Mouse (Mus musculus): ENCODE measurements around the gene Ano9.

Ano9 gene

DNA sequence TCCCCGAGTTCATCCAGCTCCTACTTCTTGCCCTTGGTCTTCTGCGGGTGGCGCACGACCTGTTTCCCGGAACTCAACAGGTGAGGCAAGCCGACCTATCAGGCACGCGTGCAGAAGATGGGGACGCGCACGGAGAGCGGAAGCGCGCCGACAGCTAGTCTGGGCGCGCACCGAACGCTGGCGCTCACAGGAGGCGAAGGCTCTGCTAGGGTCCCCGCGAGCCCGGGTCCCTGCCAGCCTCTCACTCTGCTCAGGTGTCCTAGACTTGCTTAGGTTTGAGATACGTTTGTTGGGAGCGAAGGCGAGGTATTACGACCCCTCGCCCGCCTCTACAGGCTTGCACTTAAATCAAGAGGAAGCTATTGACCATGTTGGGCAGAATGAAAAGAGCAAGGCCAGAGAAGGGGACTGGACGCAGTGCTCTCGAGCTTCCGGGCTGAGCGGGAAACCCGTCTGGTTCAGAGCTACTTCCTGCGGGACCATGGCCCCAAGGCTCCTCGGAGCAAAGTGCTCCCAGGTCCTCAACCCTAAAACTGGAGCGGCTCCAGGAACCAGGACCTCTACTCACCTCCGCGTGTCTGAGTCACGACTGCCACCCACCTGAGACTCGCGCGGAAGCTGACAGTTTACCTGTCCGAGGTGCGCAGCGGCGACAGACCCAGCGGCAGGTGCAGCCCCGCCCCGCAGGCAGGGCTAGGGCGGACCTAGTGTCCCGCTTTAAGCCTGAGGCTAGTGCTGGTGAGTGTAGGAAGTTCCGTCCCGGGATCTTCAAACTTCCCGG lies 17.5 kb downstream of the Ano9 start, which contains the start of gene Sigirr:
Sigirr (minus strand) TSS at position 662 of the 781 bp plus-strand sequence.
- peak; percentile 66 for DNase-seq (ENCODE audit: low spot score)

- DNase-seq (ENCODE audit: low spot score): no peak
Measured at GRCm38 (mm10) chr7:141097177-141097576, 20.4 kb downstream of the Ano9 start.

DNA sequence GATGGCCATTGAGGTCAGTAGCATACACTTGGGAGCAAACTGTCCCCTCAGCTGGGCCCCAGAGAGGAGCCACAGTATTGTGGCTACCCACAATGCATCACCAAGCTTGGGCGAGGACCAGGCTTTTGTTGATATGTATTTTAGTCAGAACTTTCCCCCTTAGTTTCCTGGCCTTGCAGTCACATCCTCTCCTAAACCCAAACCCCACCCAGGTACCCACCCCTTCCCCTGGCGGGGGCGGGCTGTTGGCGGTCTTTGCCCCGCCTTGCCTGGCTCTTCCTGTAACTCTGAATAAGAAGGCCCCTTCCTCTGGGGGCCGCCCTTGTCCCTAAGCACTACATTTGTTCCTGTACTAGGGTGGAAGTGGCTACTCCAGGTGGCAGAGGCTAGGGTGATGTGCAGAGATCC lies 21.0 kb downstream of the Ano9 start:
- no peak for DNase-seq (ENCODE audit: low spot score)

- DNase-seq (ENCODE audit: low spot score): no peak
Measured at GRCm38 (mm10) chr7:141096021-141096420, 21.6 kb downstream of the Ano9 start.

GRCm38 (mm10) chr7:141094487-141095205 lies 23.0 kb downstream of the Ano9 start:
- no peak for DNase-seq (ENCODE audit: low spot score)

DNA sequence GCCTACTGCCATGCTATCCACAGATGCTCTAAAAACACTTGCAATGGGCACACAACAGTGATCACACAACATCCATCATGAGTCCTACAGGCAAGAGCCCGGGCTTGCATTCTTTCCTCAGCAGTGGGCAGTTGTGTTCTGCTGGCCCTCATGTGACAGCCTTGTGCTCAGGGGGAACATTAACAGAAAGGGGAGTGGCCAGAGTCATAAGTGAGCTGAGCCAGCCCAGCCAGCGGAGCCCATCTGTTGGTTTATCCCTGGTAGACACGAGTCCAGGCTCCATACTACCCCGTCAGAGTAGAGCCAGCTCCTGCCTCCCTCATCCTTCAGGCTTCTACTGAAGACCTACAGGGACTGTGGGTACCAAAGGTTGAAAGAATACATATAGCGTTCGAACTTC lies 23.7 kb downstream of the Ano9 start:
- no peak for DNase-seq (ENCODE audit: low spot score)

GRCm38 (mm10) chr7:141092051-141092735 lies 25.4 kb downstream of the Ano9 start:
- peak; percentile 88 for DNase-seq (ENCODE audit: low spot score)

DNA sequence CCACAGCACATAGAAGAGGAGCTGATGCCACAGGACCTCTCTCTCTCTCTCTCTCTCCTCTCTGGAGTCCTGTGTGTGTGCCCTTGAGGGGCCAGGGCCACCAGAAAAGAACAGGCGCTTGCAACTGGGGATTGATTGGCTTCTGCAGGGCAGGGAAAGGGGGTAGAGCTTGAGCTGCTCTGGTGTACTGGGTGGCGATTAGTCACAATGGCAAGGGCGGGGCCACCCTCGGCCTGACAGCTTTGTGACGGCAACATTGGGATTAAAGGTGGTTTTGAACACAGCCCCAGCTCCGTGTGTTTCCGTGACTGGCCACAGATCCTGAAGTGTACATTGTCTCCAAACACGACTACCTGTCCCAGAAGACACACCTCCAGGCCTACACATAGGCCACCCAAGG lies 27.4 kb downstream of the Ano9 start:
- no peak for DNase-seq (ENCODE audit: low spot score)

- DNase-seq (ENCODE audit: low spot score): no peak
Measured at GRCm38 (mm10) chr7:141088473-141088872, 29.1 kb downstream of the Ano9 start.

GRCm38 (mm10) chr7:141087894-141088293 lies 29.7 kb downstream of the Ano9 start:
- DNase-seq (ENCODE audit: low spot score): no peak

DNA sequence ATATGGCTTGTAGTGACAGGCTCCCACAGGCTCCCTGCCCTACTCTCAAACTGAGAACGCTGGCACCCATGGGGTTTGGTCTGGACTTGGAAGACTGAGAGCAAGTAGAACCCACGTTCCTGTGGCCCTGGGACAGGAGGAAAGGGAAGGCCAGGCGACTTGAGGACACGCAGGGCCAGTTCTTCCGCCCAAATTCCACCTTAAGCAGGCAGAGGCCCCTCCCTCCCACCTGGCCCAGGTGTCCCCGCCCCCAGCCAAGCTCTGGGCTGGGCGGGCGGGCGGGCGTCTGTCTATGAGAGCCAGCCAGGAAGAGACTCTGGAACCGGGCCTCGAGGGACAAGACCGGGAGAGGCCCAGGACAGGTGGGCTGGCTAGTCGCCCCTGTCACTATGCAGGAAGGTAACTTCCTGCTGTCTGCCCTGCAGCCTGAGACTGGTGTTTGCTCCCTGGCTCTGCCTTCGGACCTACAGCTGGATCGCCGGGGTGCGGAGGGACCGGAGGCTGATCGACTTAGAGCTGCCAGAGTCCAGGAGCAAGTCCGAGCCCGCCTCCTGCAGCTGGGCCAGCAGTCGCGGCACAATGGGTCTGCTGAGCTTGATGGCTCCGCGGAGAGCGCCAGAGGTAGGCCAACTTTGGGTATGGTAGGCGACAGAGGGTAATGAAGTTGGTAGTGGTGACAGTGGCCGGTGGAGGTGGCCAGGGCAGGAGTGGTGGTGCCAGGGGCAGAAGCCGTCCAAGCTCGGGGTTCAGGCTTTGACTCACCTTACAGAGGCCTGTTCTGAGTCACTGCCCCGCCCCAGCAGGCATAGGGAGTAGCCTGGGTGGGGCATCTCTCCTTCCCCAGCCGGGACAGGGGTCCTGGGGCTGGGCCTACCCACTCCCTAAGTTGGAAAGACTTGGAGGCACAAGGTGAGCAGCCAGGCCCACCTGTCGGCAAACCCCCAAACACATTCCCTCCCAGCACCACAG lies 37.8 kb downstream of the Ano9 start:
- DNase-seq (ENCODE audit: low spot score): peak; percentile 74

GRCm38 (mm10) chr7:141078876-141079275 lies 38.7 kb downstream of the Ano9 start:
- peak; percentile 74 for DNase-seq (ENCODE audit: low spot score)

DNA sequence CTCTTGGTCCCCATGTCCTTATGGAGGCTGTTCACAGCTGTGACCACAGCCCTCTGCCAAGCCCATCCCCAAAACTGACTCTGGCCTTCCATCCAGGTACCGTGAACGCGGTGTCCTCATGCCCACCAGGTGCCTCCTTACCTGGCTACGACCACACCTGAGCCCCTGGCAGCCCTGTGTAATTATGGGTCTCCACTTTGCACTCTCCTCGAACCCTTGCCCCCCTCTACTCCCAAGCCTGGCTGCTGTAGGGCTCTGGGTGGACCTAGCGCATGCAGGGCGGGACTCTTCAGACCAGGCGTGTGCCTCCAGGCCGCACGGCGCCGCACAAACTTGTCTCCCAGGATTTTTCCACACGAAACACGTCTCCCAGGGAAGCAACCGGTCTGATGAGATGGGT lies 39.8 kb downstream of the Ano9 start, which contains the start of gene Pkp3:
Pkp3 (plus strand) TSS at position 378 of the 400 bp plus-strand sequence.
- no peak for DNase-seq (ENCODE audit: low spot score)

DNA sequence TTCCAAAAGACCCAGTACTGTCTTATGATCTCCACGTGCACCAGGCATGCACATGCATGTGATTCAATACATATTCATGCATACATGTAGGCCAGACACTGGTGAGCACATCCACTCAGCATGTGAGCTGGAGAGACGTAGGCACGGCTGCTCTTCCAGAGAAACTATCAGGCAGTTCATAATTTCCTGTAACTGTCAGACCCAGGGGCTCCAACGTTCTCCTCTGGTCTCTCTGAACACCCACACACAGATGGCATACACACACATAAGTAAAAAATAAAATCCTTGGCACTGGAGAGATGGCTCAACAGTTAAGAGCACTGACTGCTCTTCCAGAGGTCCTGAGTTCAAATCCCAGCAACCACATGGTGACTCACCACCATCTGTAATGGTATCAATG lies 43.8 kb downstream of the Ano9 start:
- no peak for DNase-seq (ENCODE audit: low spot score)

- DNase-seq (ENCODE audit: low spot score): peak; percentile 48
Measured at GRCm38 (mm10) chr7:141072017-141072745, 45.4 kb downstream of the Ano9 start.

DNA sequence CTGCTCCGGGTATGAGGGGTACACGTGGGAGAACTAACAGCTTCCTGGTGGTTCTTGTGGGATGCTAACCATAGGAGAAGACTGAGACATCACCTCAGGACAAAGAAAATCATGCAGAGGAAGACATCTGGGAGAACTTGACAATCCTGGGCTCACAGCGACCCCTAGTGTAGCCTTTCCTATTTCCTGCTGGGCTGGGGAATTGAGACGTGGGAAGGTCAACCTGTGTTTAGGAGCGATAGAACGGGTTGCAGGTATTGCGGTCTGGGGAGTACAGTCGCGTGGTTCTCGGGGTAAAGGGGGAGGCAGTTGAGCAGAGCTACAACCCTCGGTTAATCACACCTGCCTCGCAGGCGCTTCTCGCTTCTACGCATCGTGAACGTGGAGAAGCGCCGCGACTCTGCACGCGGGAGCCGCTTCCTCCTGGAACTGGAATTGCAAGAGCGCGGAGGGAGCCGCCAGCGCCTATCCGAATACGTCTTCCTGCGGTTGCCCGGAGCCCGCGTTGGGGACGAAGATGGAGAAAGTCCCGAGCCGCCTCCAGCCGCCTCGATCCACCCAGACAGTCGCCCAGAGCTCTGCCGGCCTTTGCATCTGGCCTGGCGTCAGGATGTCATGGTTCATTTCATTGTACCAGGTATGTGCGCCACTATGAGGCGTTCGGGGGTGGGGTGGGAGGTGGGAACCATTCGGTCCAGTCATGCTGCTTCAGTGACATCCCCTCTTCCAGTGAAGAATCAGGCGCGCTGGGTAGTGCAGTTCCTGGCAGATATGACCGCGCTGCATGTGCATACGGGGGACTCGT lies 47.3 kb downstream of the Ano9 start:
- peak; percentile 85 for DNase-seq (ENCODE audit: low spot score)

DNA sequence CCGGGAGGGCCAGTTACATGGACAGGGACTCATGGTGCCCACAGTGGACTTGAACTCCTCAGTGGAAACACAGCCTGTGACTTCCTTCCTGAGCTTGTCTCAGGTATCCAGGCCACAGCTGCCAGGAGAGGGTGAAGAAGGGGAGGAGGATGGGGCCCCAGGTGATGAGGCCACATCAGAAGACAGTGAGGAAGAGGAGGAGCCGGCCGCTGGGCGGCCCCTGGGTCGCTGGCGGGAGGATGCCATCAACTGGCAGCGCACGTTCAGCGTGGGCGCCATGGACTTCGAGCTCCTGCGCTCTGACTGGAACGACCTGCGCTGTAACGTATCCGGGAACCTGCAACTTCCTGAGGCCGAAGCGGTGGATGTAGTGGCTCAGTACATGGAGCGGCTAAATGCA lies 49.3 kb downstream of the Ano9 start:
- DNase-seq (ENCODE audit: low spot score): no peak

GRCm38 (mm10) chr7:141064576-141064975 lies 53.0 kb downstream of the Ano9 start:
- DNase-seq (ENCODE audit: low spot score): no peak

GRCm38 (mm10) chr7:141064175-141064574 lies 53.4 kb downstream of the Ano9 start:
- DNase-seq (ENCODE audit: low spot score): no peak

DNA sequence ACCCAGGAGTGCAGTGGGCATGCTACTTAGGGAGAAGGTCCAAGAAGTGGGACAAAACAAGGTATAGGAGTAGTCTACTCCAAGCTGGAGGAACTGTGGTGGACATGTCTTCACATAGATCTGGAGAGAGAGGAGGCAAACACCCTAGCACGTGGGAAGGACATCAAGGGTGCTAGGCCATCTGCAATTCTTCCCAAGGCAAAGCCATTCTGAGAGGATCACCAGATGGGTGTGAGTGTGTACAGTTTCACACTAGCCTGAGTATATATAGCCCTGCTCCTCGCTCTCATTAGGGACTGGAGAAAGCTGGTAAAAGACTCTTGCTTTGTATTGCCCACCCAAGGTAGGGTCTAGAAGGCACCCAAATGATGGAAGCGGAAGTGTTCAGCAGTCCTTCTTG lies 54.3 kb downstream of the Ano9 start:
- DNase-seq (ENCODE audit: low spot score): no peak

Data from urinary bladder, postnatal 14 days (tissue).